Mouse (Mus musculus): ENCODE data around the gene Exo1.

Gene Exo1

GRCm38 (mm10) chr1:175950421-175950820 is 70.0 kb downstream of the Exo1 start:
- in situ Hi-C loops (cut with MboI, MseI), result no loop called here

GRCm38 (mm10) chr1:175950851-175951250 is 70.5 kb downstream of the Exo1 start:
- in situ Hi-C loops (cut with MboI, MseI), result no loop called here

- in situ Hi-C loops (cut with MboI, MseI), result no loop called here
These were observed 81.4 kb downstream of the Exo1 start for GRCm38 (mm10) chr1:175961786-175962185.
